Mouse (Mus musculus) hindbrain, embryonic 14.5 days (tissue): Measurements from ENCODE around the gene Sema6b. TPM values are rescaled to one million over a fixed set of nuclear protein-coding genes. Genes with fewer than 3 reads are reported as not detected.

ENCODE experiments used
- microRNA-seq: library from miRNA; unstranded; fragments of <30 nt; microRNA quantifications from one replicate; pipeline ENCODE4, GENCODE M21; 2016
- polyA plus RNA-seq: library from polyadenylated mRNA; unstranded; fragments of >200 nt; fragmentation: Nextera tagmentation; extraction: Ambion mirVana; gene quantifications from 2 replicates; pipeline ENCODE4 v1.2.1, GENCODE M21; 2014

Sema6b gene
- polyA plus RNA-seq, 1 experiment from 2014 or later = 18.3 TPM

Small RNAs within 50 kb of the gene (microRNA-seq; reads per million reads assigned to microRNA genes)
- not detected for gene Gm44397

Other genes with a start within 250 kb of the Sema6b start
- 14.0 and 16.1 TPM in 2 replicates for gene Zfp959, start 248.2 kb downstream of the Sema6b start, polyA plus RNA-seq
- 9.4 and 10.5 TPM in 2 replicates for gene Zfp119b, start 190.8 kb downstream of the Sema6b start, polyA plus RNA-seq
- 5.6 and 8.1 TPM in 2 replicates for gene Ebi3, start 187.7 kb downstream of the Sema6b start, polyA plus RNA-seq
- gene Yju2, start 181.2 kb downstream of the Sema6b start, polyA plus RNA-seq = 15.9 and 18.1 TPM in 2 replicates
- gene Shd, start 169.9 kb downstream of the Sema6b start, polyA plus RNA-seq = 149 and 167 TPM in 2 replicates
- gene Fsd1, start 153.8 kb downstream of the Sema6b start, polyA plus RNA-seq = 167 and 175 TPM in 2 replicates
- 5.6 and 6.0 TPM in 2 replicates for gene Stap2, start 134.8 kb downstream of the Sema6b start, polyA plus RNA-seq
- gene Mpnd, start 134.6 kb downstream of the Sema6b start, polyA plus RNA-seq = 146 and 151 TPM in 2 replicates
- gene Sh3gl1, start 103.7 kb downstream of the Sema6b start, polyA plus RNA-seq = 91.1 and 94.1 TPM in 2 replicates
- gene Chaf1a, start 99.9 kb downstream of the Sema6b start, polyA plus RNA-seq = 3.1 and 3.6 TPM in 2 replicates
- gene Ubxn6, start 65.3 kb downstream of the Sema6b start, polyA plus RNA-seq = 72.0 and 75.6 TPM in 2 replicates
- gene Hdgfl2, start 60.7 kb downstream of the Sema6b start, polyA plus RNA-seq = 95.0 and 98.1 TPM in 2 replicates
- gene Plin4, start 30.5 kb downstream of the Sema6b start, polyA plus RNA-seq = 0.12 and 0.20 TPM in 2 replicates
- 1.9 and 2.1 TPM in 2 replicates for gene Plin5, start 22.7 kb downstream of the Sema6b start, polyA plus RNA-seq
- gene Lrg1, start 18.3 kb downstream of the Sema6b start, polyA plus RNA-seq = 0.19 and 0.20 TPM in 2 replicates
- gene Tnfaip8l1, start 22.1 kb upstream of the Sema6b start, polyA plus RNA-seq = 8.4 and 9.9 TPM in 2 replicates
- 67.8 and 70.8 TPM in 2 replicates for gene Mydgf, start 43.6 kb upstream of the Sema6b start, polyA plus RNA-seq
- 23.4 and 26.2 TPM in 2 replicates for gene Dpp9, start 78.6 kb upstream of the Sema6b start, polyA plus RNA-seq
- 21.0 and 21.8 TPM in 2 replicates for gene Fem1a, start 116.5 kb upstream of the Sema6b start, polyA plus RNA-seq
- 1.4 and 1.5 TPM in 2 replicates for gene Ticam1, start 136.4 kb upstream of the Sema6b start, polyA plus RNA-seq
- 13.9 and 16.4 TPM in 2 replicates for gene Plin3, start 152.5 kb upstream of the Sema6b start, polyA plus RNA-seq
- gene Arrdc5, start 159.9 kb upstream of the Sema6b start, polyA plus RNA-seq = not detected in 2 replicates
- 14.1 and 15.9 TPM in 2 replicates for gene Uhrf1, start 163.0 kb upstream of the Sema6b start, polyA plus RNA-seq
- gene Kdm4b, start 185.7 kb upstream of the Sema6b start, polyA plus RNA-seq = 62.2 and 64.3 TPM in 2 replicates